Mouse (Mus musculus): ENCODE data around the gene Grin2d. TPM values are rescaled to one million over a fixed set of nuclear protein-coding genes. Genes with fewer than 3 reads are reported as not detected.

Gene Grin2d
- polyA plus RNA-seq, 1 experiment from 2014 or later, result 0.15 TPM

GRCm38 (mm10) chr7:45793969-45794585 lies 84.1 kb downstream of the Grin2d start:
- H3K9ac ChIP-seq (ENCODE audit: low read length), result no peak overlapping the region
- WGBS, result 77% methylated on average over 35 of the region's 44 CpGs
- ATAC-seq (ENCODE audit: insufficient number of reproducible peaks, insufficient read depth, low FRiP score, low read depth), result no peak
- no peaks in the 10 kb centered on the region for H3K36me3 ChIP-seq (ENCODE audit: control insufficient read depth, insufficient read depth, low read length)
- no peaks in the 10 kb centered on the region for H3K9me3 ChIP-seq (ENCODE audit: control insufficient read depth, low read length)
- H3K27me3 ChIP-seq (ENCODE audit: control insufficient read depth, insufficient read depth, low read length), result peaks cover 55% of the 10 kb centered on the region
- no peak overlapping the region for H3K4me3 ChIP-seq (ENCODE audit: control insufficient read depth in 1 of 2, insufficient read depth in 1 of 2, low read depth in 1 of 2, low read length in 2 of 2)
- no peak overlapping the region for H3K4me2 ChIP-seq (ENCODE audit: low read length)
- peaks cover 0 to 9% of the 10 kb centered on the region in 2 experiments; a peak in 3 of 4 replicates for H3K4me1 ChIP-seq (ENCODE audit: control insufficient read depth in 2 of 2, insufficient read depth in 2 of 2, low read length in 2 of 2)
- no peak overlapping the region for H3K27ac ChIP-seq (replicated peaks in 1 of 2; ENCODE audit: control insufficient read depth in 1 of 2, insufficient read depth in 1 of 2, low read depth in 2 of 2, low read length in 2 of 2)

GRCm38 (mm10) chr7:45793240-45793639 lies 84.9 kb downstream of the Grin2d start:
- Histone ChIP-seq H3K4me3 (ENCODE audit: control insufficient read depth in 1 of 2, insufficient read depth in 1 of 2, low read depth in 1 of 2, low read length in 2 of 2) (no peak overlapping the region), H3K36me3 (ENCODE audit: control insufficient read depth, insufficient read depth, low read length) (no peaks in the 10 kb centered on the region), H3K9ac (ENCODE audit: low read length) (no peak overlapping the region), H3K9me3 (ENCODE audit: control insufficient read depth, low read length) (no peaks in the 10 kb centered on the region), H3K27me3 (ENCODE audit: control insufficient read depth, insufficient read depth, low read length) (peaks cover 47% of the 10 kb centered on the region), H3K4me1 (ENCODE audit: control insufficient read depth in 2 of 2, insufficient read depth in 2 of 2, low read length in 2 of 2) (peaks cover 0 to 4% of the 10 kb centered on the region in 2 experiments; a peak in 3 of 4 replicates), H3K4me2 (ENCODE audit: low read length) (no peak overlapping the region), H3K27ac (replicated peaks in 1 of 2; ENCODE audit: control insufficient read depth in 1 of 2, insufficient read depth in 1 of 2, low read depth in 2 of 2, low read length in 2 of 2) (no peak overlapping the region)
- 67% methylated on average over 24 of the region's 24 CpGs for WGBS
- no peak for ATAC-seq (ENCODE audit: insufficient number of reproducible peaks, insufficient read depth, low FRiP score, low read depth)

GRCm38 (mm10) chr7:45791756-45792490 lies 86.3 kb downstream of the Grin2d start:
- whole genome bisulfite sequencing, result 76% methylated on average over 17 of the region's 17 CpGs
- peaks cover 0 to under 1% of the 10 kb centered on the region in 2 experiments; a peak in 2 of 4 replicates for H3K4me1 ChIP-seq (ENCODE audit: control insufficient read depth in 2 of 2, insufficient read depth in 2 of 2, low read length in 2 of 2)
- no peak for ATAC-seq (ENCODE audit: insufficient number of reproducible peaks, insufficient read depth, low FRiP score, low read depth)
- no peak overlapping the region for H3K4me2 ChIP-seq (ENCODE audit: low read length)
- H3K36me3 ChIP-seq (ENCODE audit: control insufficient read depth, insufficient read depth, low read length), result no peaks in the 10 kb centered on the region
- H3K27me3 ChIP-seq (ENCODE audit: control insufficient read depth, insufficient read depth, low read length), result peaks cover 39% of the 10 kb centered on the region
- H3K9ac ChIP-seq (ENCODE audit: low read length), result no peak overlapping the region
- no peak overlapping the region for H3K27ac ChIP-seq (replicated peaks in 1 of 2; ENCODE audit: control insufficient read depth in 1 of 2, insufficient read depth in 1 of 2, low read depth in 2 of 2, low read length in 2 of 2)
- H3K4me3 ChIP-seq (ENCODE audit: control insufficient read depth in 1 of 2, insufficient read depth in 1 of 2, low read depth in 1 of 2, low read length in 2 of 2), result no peak overlapping the region
- H3K9me3 ChIP-seq (ENCODE audit: control insufficient read depth, low read length), result no peaks in the 10 kb centered on the region

DNA sequence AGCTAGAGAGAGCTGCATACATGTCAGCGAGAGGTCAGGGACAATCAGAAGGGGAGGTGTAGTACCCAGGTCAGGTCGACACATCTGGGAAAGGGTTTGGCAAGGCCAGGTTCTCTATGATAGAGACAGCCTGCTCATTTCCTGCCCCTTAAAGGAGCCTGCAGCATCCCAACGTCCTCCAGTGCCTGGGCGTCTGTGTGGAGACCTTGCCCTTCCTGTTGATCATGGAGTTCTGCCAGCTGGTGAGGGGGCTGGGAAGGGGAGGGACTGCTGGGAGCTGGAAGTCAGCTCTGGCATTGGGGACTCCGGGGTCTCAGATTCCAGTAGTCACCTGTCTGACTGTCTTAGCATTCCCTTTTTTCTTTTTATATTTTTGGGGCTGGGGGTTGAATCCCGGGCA lies 87.5 kb downstream of the Grin2d start:
- Histone ChIP-seq H3K9ac (ENCODE audit: low read length) (no peak overlapping the region), H3K4me1 (ENCODE audit: control insufficient read depth in 2 of 2, insufficient read depth in 2 of 2, low read length in 2 of 2) (peaks cover 2 to 5% of the 10 kb centered on the region in 2 experiments; a peak in 3 of 4 replicates), H3K9me3 (ENCODE audit: control insufficient read depth, low read length) (no peaks in the 10 kb centered on the region), H3K4me2 (ENCODE audit: low read length) (no peak overlapping the region), H3K4me3 (ENCODE audit: control insufficient read depth in 1 of 2, insufficient read depth in 1 of 2, low read depth in 1 of 2, low read length in 2 of 2) (no peak overlapping the region), H3K36me3 (ENCODE audit: control insufficient read depth, insufficient read depth, low read length) (no peaks in the 10 kb centered on the region), H3K27ac (replicated peaks in 1 of 2; ENCODE audit: control insufficient read depth in 1 of 2, insufficient read depth in 1 of 2, low read depth in 2 of 2, low read length in 2 of 2) (no peak overlapping the region), H3K27me3 (ENCODE audit: control insufficient read depth, insufficient read depth, low read length) (peaks cover 37% of the 10 kb centered on the region)
- ATAC-seq (ENCODE audit: insufficient number of reproducible peaks, insufficient read depth, low FRiP score, low read depth), result no peak
- 53% methylated on average over 6 of the region's 6 CpGs for WGBS

DNA sequence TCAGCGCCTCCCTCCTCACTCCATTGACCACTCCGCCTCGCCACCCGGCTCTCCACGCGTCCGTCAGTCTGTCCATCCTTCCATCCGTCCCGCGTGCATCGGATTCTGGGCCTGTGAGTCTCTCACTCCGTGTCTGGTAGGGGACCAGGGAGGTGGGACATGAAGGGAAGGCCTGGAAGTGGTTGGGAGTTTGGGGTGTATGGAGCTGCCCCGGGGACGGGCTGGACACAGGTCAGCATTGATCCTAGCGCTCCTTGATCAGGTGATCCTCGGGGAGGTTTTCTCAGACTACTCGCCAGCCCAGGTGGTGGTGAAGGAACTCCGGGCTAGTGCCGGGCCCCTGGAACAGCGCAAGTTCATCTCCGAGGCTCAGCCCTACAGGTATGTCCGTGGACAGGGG lies 90.5 kb downstream of the Grin2d start:
- Histone ChIP-seq H3K27ac (replicated peaks in 1 of 2; ENCODE audit: control insufficient read depth in 1 of 2, insufficient read depth in 1 of 2, low read depth in 2 of 2, low read length in 2 of 2) (no peak overlapping the region), H3K27me3 (ENCODE audit: control insufficient read depth, insufficient read depth, low read length) (peaks cover 38% of the 10 kb centered on the region), H3K9me3 (ENCODE audit: control insufficient read depth, low read length) (no peaks in the 10 kb centered on the region), H3K9ac (ENCODE audit: low read length) (no peak overlapping the region), H3K4me2 (ENCODE audit: low read length) (no peak overlapping the region), H3K4me3 (ENCODE audit: control insufficient read depth in 1 of 2, insufficient read depth in 1 of 2, low read depth in 1 of 2, low read length in 2 of 2) (no peak overlapping the region), H3K4me1 (ENCODE audit: control insufficient read depth in 2 of 2, insufficient read depth in 2 of 2, low read length in 2 of 2) (peaks cover 7 to 13% of the 10 kb centered on the region in 2 experiments; a peak in 3 of 4 replicates), H3K36me3 (ENCODE audit: control insufficient read depth, insufficient read depth, low read length) (no peaks in the 10 kb centered on the region)
- WGBS, result 75% methylated on average over 22 of the region's 22 CpGs
- ATAC-seq (ENCODE audit: insufficient number of reproducible peaks, insufficient read depth, low FRiP score, low read depth), result no peak

- WGBS, result 7% methylated on average over 17 of the region's 17 CpGs
- Histone ChIP-seq H3K36me3 (ENCODE audit: control insufficient read depth, insufficient read depth, low read length) (no peaks in the 10 kb centered on the region), H3K27ac (replicated peaks in 1 of 2; ENCODE audit: control insufficient read depth in 1 of 2, insufficient read depth in 1 of 2, low read depth in 2 of 2, low read length in 2 of 2) (no peak overlapping the region), H3K4me1 (ENCODE audit: control insufficient read depth in 2 of 2, insufficient read depth in 2 of 2, low read length in 2 of 2) (peaks cover 7 to 13% of the 10 kb centered on the region in 2 experiments; a peak in 3 of 4 replicates), H3K9ac (ENCODE audit: low read length) (no peak overlapping the region), H3K27me3 (ENCODE audit: control insufficient read depth, insufficient read depth, low read length) (peaks cover 44% of the 10 kb centered on the region), H3K4me3 (ENCODE audit: control insufficient read depth in 1 of 2, insufficient read depth in 1 of 2, low read depth in 1 of 2, low read length in 2 of 2) (peak overlapping the region; percentile 46 to 47), H3K9me3 (ENCODE audit: control insufficient read depth, low read length) (no peaks in the 10 kb centered on the region), H3K4me2 (ENCODE audit: low read length) (peak overlapping the region; percentile 78)
- no peak for ATAC-seq (ENCODE audit: insufficient number of reproducible peaks, insufficient read depth, low FRiP score, low read depth)
Observed at GRCm38 (mm10) chr7:45786661-45787413, 91.3 kb downstream of the Grin2d start.

GRCm38 (mm10) chr7:45786136-45786578 lies 92.0 kb downstream of the Grin2d start:
- peak overlapping the region; percentile 66; the same call in 1 of the 2 replicates for H3K9ac ChIP-seq (ENCODE audit: low read length)
- no peak overlapping the region for H3K27ac ChIP-seq (replicated peaks in 1 of 2; ENCODE audit: control insufficient read depth in 1 of 2, insufficient read depth in 1 of 2, low read depth in 2 of 2, low read length in 2 of 2)
- no peak for ATAC-seq (ENCODE audit: insufficient number of reproducible peaks, insufficient read depth, low FRiP score, low read depth)
- peaks cover 50% of the 10 kb centered on the region for H3K27me3 ChIP-seq (ENCODE audit: control insufficient read depth, insufficient read depth, low read length)
- 1% methylated on average over 14 of the region's 14 CpGs for WGBS
- H3K4me1 ChIP-seq (ENCODE audit: control insufficient read depth in 2 of 2, insufficient read depth in 2 of 2, low read length in 2 of 2), result peaks cover 7 to 13% of the 10 kb centered on the region in 2 experiments; a peak in 3 of 4 replicates
- H3K9me3 ChIP-seq (ENCODE audit: control insufficient read depth, low read length), result no peaks in the 10 kb centered on the region
- peak overlapping the region; percentile 78 for H3K4me2 ChIP-seq (ENCODE audit: low read length)
- H3K4me3 ChIP-seq (ENCODE audit: control insufficient read depth in 1 of 2, insufficient read depth in 1 of 2, low read depth in 1 of 2, low read length in 2 of 2), result peak overlapping the region; percentile 46 to 47
- no peaks in the 10 kb centered on the region for H3K36me3 ChIP-seq (ENCODE audit: control insufficient read depth, insufficient read depth, low read length)

Measured in heart, embryonic 14.5 days (tissue).